Mouse (Mus musculus) lung, embryonic 14.5 days (tissue): Measurements from ENCODE around the gene Kcnj3. TPM values are rescaled to one million over a fixed set of nuclear protein-coding genes. Genes with fewer than 3 reads are reported as not detected.

Source experiments
- ATAC-seq: fragments of 200-750 bp; cut with Nextera tagmentation; 2 replicates; pipeline ENCODE4 v1.8.0; 2017; ENCODE audit warnings: mild to moderate bottlenecking, moderate TSS enrichment, moderate library complexity; ENCODE audit not compliant: insufficient read depth
- DNase-seq: peaks from one replicate; pipeline ENCODE4 v3.0.0-alpha.2; 2015
- H3K27ac ChIP-seq: fragments of 300-500 bp; sonication (generic); 2 replicates; pipeline ENCODE4 v1.5.1; 2014; ENCODE audit warnings: low read depth, mild to moderate bottlenecking, moderate library complexity
- H3K27me3 ChIP-seq: fragments of 300-500 bp; sonication (generic); 2 replicates; pipeline ENCODE4 v1.6.1; 2014; ENCODE audit warnings: low read length, control low read depth; ENCODE audit not compliant: insufficient read depth
- H3K36me3 ChIP-seq: fragments of 300-500 bp; sonication (generic); 2 replicates; pipeline ENCODE4 v1.6.1; 2014; ENCODE audit warnings: control low read depth; ENCODE audit not compliant: insufficient read depth
- H3K4me1 ChIP-seq: fragments of 300-500 bp; sonication (generic); 2 replicates; pipeline ENCODE4 v1.6.1; 2014; ENCODE audit warnings: antibody characterized with exemption, control low read depth; ENCODE audit not compliant: insufficient read depth
- H3K4me2 ChIP-seq: fragments of 300-500 bp; sonication (generic); 2 replicates; pipeline ENCODE4 v1.6.1; 2014; ENCODE audit warnings: mild to moderate bottlenecking
- H3K4me3 ChIP-seq: fragments of 300-500 bp; sonication (generic); 2 replicates; pipeline ENCODE4 v1.5.1; 2014; ENCODE audit warnings: low read depth, low read length
- H3K9ac ChIP-seq: fragments of 300-500 bp; sonication (generic); 2 replicates; pipeline ENCODE4 v1.6.1; 2014
- H3K9me3 ChIP-seq: fragments of 300-500 bp; sonication (generic); 2 replicates; pipeline ENCODE4 v1.6.1; 2016; ENCODE audit warnings: low read depth, low read length, control low read depth
- CTCF ChIP-seq: IDR thresholded peaks from 2 replicates; pipeline ENCODE4 v1.5.1; 2016; ENCODE audit warnings: antibody characterized with exemption, low read depth
- WGBS: fragments of 180-500 bp; shearing (Covaris S2); extraction: QIAGEN DNeasy Blood & Tissue Kit; methylation state at CpG from one replicate; pipeline ENCODE4 v1.1.7; 2014; 5-methylcytosine and 5-hydroxymethylcytosine counted together
- polyA plus RNA-seq: library from polyadenylated mRNA; unstranded; fragments of >200 nt; fragmentation: Nextera tagmentation; extraction: Ambion mirVana; gene quantifications from 2 replicates; pipeline ENCODE4 v1.2.1, GENCODE M21; 2014

Gene Kcnj3
- polyA plus RNA-seq, 1 experiment from 2014 or later: 0.08 TPM

DNA sequence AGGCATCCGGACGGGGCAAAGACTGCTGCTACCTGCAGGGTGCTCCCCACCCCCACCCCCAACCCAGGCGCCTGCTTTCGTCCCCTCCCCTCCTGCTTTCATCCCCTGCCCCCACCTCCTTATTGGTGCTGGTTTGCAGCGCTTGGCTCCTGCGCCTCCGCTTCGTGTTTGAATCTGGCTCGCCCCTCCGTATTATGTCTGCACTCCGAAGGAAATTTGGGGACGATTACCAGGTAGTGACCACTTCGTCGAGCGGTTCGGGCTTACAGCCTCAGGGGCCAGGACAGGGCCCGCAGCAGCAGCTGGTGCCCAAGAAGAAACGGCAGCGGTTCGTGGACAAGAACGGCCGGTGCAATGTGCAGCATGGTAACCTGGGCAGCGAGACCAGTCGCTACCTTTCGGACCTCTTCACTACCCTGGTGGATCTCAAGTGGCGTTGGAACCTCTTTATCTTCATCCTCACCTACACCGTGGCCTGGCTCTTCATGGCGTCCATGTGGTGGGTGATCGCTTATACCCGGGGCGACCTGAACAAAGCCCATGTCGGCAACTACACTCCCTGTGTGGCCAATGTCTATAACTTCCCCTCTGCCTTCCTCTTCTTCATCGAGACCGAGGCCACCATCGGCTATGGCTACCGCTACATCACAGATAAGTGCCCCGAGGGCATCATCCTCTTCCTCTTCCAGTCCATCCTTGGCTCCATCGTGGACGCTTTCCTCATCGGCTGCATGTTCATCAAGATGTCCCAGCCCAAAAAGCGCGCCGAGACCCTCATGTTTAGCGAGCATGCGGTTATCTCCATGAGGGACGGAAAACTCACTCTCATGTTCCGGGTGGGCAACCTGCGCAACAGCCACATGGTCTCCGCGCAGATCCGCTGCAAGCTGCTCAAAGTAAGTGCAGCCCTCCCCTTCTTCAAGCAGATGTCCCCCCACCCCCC lies 1.5 kb downstream of the Kcnj3 start:
- TF ChIP-seq CTCF: no peak
- WGBS: under 1% methylated on average over 51 of the region's 51 CpGs
- no peaks in the 10 kb centered on the region for H3K36me3 ChIP-seq
- ATAC-seq: peak; percentile 29
- no peaks in the 10 kb centered on the region for H3K4me1 ChIP-seq
- no peaks in the 10 kb centered on the region for H3K9me3 ChIP-seq
- H3K27ac ChIP-seq: no peak overlapping the region
- H3K4me3 ChIP-seq: peak overlapping the region; percentile 38
- peaks cover 25% of the 10 kb centered on the region for H3K27me3 ChIP-seq
- peak overlapping the region; percentile 9; the same call in 1 of the 2 replicates for H3K9ac ChIP-seq
- H3K4me2 ChIP-seq: peak overlapping the region; percentile 62
- DNase-seq: peak; percentile 15

GRCm38 (mm10) chr2:55437977-55438376 lies 2.2 kb downstream of the Kcnj3 start:
- ATAC-seq: no peak
- Histone ChIP-seq H3K9me3 (no peaks in the 10 kb centered on the region), H3K4me1 (no peaks in the 10 kb centered on the region), H3K9ac (no peak overlapping the region), H3K4me3 (peak overlapping the region; percentile 38; the same call in 1 of the 2 replicates), H3K36me3 (no peaks in the 10 kb centered on the region), H3K27ac (no peak overlapping the region), H3K27me3 (peaks cover 25% of the 10 kb centered on the region), H3K4me2 (peak overlapping the region; percentile 62)
- WGBS: 11% methylated on average over 1 of the region's 1 CpGs
- no peak for DNase-seq
- TF ChIP-seq CTCF: no peak

DNA sequence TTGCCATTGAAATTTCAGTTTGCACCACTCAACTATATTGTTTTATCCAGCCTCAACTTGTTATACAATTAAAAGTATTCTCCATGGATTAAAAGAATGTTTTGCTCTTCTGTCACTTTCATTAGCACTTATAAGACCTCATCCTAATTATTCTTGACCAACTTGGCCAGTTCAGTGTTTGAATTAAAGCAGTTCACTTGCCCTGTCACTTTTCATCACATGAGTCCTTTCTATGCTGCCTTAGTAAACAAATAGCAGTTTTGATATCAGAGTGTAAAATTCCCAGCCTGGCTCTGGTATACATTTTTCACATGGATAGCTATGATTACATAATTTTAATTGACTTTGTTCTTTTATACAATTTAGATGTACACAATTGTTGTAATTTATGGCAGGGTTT lies 3.4 kb downstream of the Kcnj3 start:
- H3K4me1 ChIP-seq: no peaks in the 10 kb centered on the region
- H3K9ac ChIP-seq: no peak overlapping the region
- ATAC-seq (no peak), DNase-seq (no peak)
- H3K4me3 ChIP-seq: no peak overlapping the region
- H3K27ac ChIP-seq: no peak overlapping the region
- TF ChIP-seq CTCF: no peak
- H3K27me3 ChIP-seq: peaks cover 25% of the 10 kb centered on the region
- no peaks in the 10 kb centered on the region for H3K36me3 ChIP-seq
- H3K9me3 ChIP-seq: no peaks in the 10 kb centered on the region
- H3K4me2 ChIP-seq: no peak overlapping the region

DNA sequence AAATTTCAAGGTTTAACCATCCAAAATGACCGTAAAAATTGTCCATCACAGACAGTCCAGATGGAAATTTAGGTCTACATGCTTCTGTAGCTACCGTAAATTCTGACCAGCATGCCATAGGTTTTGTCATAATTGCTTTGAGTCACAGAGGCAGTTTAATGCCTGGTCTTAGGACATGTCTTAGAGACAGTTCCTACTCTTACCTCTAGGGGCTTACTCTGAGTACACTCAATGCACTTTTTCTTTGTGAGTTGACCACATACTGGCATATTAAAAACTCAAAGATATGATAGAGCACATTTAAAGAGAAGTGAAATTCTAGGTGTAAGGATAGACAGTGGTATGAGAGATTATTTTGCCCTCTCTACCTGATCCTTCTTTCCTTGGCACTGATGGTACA lies 6.2 kb downstream of the Kcnj3 start:
- Histone ChIP-seq H3K9me3 (no peaks in the 10 kb centered on the region), H3K36me3 (no peaks in the 10 kb centered on the region), H3K4me2 (no peak overlapping the region), H3K9ac (no peak overlapping the region), H3K4me3 (no peak overlapping the region), H3K27ac (no peak overlapping the region), H3K27me3 (peaks cover 12% of the 10 kb centered on the region), H3K4me1 (no peaks in the 10 kb centered on the region)
- ATAC-seq: no peak
- DNase-seq: peak; percentile 5
- WGBS: 88% methylated on average over 2 of the region's 2 CpGs
- peak; percentile 35 for TF ChIP-seq CTCF

- Histone ChIP-seq H3K4me2 (no peak overlapping the region), H3K27me3 (no peaks in the 10 kb centered on the region), H3K4me3 (no peak overlapping the region), H3K27ac (no peak overlapping the region), H3K9ac (no peak overlapping the region), H3K36me3 (no peaks in the 10 kb centered on the region), H3K4me1 (no peaks in the 10 kb centered on the region), H3K9me3 (no peaks in the 10 kb centered on the region)
- TF ChIP-seq CTCF: no peak
- DNase-seq: no peak
- no peak for ATAC-seq
These were observed 11.5 kb downstream of the Kcnj3 start for GRCm38 (mm10) chr2:55447298-55447697.

- Histone ChIP-seq H3K4me3 (no peak overlapping the region), H3K27me3 (no peaks in the 10 kb centered on the region), H3K9ac (no peak overlapping the region), H3K4me1 (no peaks in the 10 kb centered on the region), H3K27ac (no peak overlapping the region), H3K9me3 (no peaks in the 10 kb centered on the region), H3K4me2 (no peak overlapping the region), H3K36me3 (no peaks in the 10 kb centered on the region)
- ATAC-seq (no peak), DNase-seq (no peak)
- no peak for TF ChIP-seq CTCF
- WGBS: 47% methylated on average over 1 of the region's 1 CpGs
These were observed 15.0 kb downstream of the Kcnj3 start for GRCm38 (mm10) chr2:55450774-55451173.

DNA sequence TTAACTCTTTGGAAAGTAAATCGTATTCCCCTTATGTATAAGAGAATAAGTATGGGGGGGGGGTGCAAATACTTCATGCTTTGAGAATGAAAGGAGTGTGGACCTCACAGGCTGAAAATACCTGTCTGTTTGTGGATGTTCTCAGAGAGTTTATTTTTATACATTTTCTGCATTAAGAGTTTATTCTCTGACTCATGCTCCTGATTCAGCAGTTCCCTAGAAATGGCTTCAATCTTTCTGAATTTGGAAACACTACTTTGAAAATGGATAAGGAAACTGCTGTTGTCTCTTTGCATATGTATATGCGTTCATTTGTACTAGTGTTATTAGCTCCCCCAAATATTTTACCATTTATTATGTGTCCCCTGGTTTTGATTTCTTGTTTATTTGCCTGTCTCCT lies 23.4 kb downstream of the Kcnj3 start:
- H3K36me3 ChIP-seq: no peaks in the 10 kb centered on the region
- DNase-seq (no peak), ATAC-seq (no peak)
- no peak overlapping the region for H3K9ac ChIP-seq
- no peak overlapping the region for H3K4me2 ChIP-seq
- H3K9me3 ChIP-seq: no peaks in the 10 kb centered on the region
- no peak for TF ChIP-seq CTCF
- H3K27ac ChIP-seq: no peak overlapping the region
- no peak overlapping the region for H3K4me3 ChIP-seq
- WGBS: 73% methylated on average over 2 of the region's 2 CpGs
- no peaks in the 10 kb centered on the region for H3K27me3 ChIP-seq
- no peaks in the 10 kb centered on the region for H3K4me1 ChIP-seq
